Mouse (Mus musculus): ENCODE results near the gene Lpcat2.

- TF ChIP-seq POLR2A (IDR thresholded peaks at IDR 0.05; ENCODE audit: low read depth, low read length) (no peak), CTCF (IDR thresholded peaks at IDR 0.05; ENCODE audit: extremely low read depth, insufficient read length, insufficient replicate concordance, low read depth, low read length) (no peak)
These were observed 47.8 kb downstream of the Lpcat2 start for GRCm38 (mm10) chr8:92902981-92903380.

Measured in small intestine, adult 2 months (tissue).